Mouse (Mus musculus): Measurements from ENCODE around the gene Magea8.
"Not testable (repeated sequence)": the region's sequence is repeated elsewhere in the genome, so short reads cannot be mapped to it uniquely, and the experiment has no call there.

The Magea8 gene

GRCm38 (mm10) chrX:154995750-154996149 lies at the start of gene Magea8:
Gene Magea8 (minus strand): TSS chrX:154995850.
- not testable (repeated sequence) for DNase-seq (ENCODE audit: low spot score in 2 of 2)

GRCm38 (mm10) chrX:154949405-154949804 lies 46.2 kb downstream of the Magea8 start, which contains the start of gene Magea3:
Gene Magea3 (minus strand): TSS chrX:154949505.
- DNase-seq (ENCODE audit: low spot score in 2 of 2), result not testable (repeated sequence)

DNA sequence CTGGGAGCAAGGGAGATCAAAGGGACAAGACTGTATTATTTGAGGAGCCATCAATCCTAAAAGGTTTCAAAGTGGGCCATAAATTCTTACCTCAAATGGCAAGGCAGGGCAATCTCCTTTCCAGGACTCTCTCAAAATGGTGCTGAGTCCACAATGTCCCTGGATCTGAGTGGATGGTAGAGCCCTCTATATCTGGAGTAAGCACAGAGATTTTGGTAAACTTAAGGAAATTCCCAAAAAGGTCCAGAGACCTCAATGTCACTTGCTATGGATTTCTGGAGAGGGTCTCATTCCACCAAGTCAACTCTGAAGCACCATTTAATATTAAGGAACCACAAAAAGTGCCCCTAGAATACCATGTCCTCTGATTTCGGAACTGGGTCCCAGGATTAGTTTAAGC lies 59.8 kb downstream of the Magea8 start, which contains the start of gene Magea6:
Gene Magea6, minus strand, starts transcription at position 101 of the 400 bp plus-strand sequence.
- not testable (repeated sequence) for DNase-seq (ENCODE audit: low spot score in 2 of 2)

All from frontal cortex, postnatal 25 days (tissue).